ENCODE assay signal across 15 mouse cellular contexts in the genomic region with DNA sequence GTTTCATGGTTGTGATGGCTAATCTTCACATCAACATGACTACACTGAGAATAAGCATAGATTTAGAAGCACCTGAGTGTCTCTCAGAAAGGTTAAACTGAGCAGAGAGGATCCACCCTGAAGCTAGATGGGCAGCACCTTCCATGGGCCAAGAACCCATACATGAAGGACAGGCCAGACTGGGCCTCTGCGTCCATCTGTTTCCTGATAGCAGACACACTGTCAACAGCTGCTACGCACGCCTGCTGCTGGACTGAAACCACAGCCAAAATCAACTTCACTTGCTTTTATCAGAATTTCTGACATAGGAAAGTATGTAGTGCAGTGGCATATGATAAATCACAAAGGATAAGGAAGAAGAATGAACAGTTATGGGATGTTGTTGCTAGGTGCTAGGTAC.
"Had no signal": no experiment of that assay in that cellular context is flagged by ENCODE, and none has a peak within 500 bp of the region (broad histone marks: within the 10 kb centered on the region; RNA-seq: fewer than 3 reads in every experiment).

No protein-coding gene starts in this region.

- H3K36me3 ChIP-seq: liver, embryonic 12.5 days; liver, embryonic 15.5 days; midbrain, embryonic 15.5 days had no signal

- H3K4me2 ChIP-seq: limb, embryonic 13.5 days; liver, embryonic 12.5 days; liver, embryonic 15.5 days; midbrain, embryonic 12.5 days; midbrain, embryonic 15.5 days had no signal

- H3K9me3 ChIP-seq: limb, embryonic 10.5 days; limb, embryonic 13.5 days; liver, embryonic 12.5 days; liver, embryonic 15.5 days; midbrain, embryonic 12.5 days; midbrain, embryonic 15.5 days had no signal

- H3K9ac ChIP-seq: limb, embryonic 13.5 days; liver, embryonic 12.5 days; liver, embryonic 15.5 days; midbrain, embryonic 12.5 days; midbrain, embryonic 15.5 days had no signal

- DNase-seq: layer of hippocampus, adult 9-11 months; liver; lung, adult 2 months; thymus, adult 18-20 months; thymus, postnatal 36 days had no signal

- H3K4me3 ChIP-seq: layer of hippocampus, adult 2 months; limb, embryonic 10.5 days; limb, embryonic 13.5 days; liver, embryonic 12.5 days; liver, embryonic 15.5 days; midbrain, embryonic 12.5 days; midbrain, embryonic 15.5 days had no signal

- H3K4me1 ChIP-seq: limb, embryonic 10.5 days; limb, embryonic 13.5 days; liver, embryonic 12.5 days; liver, embryonic 15.5 days; midbrain, embryonic 12.5 days; midbrain, embryonic 15.5 days had no signal

- ATAC-seq: intestine, postnatal 0 days; liver, embryonic 12.5 days; lung, postnatal 0 days; midbrain, embryonic 15.5 days had no signal

- H3K27me3 ChIP-seq: limb, embryonic 13.5 days; liver, embryonic 12.5 days; liver, embryonic 15.5 days; midbrain, embryonic 12.5 days; midbrain, embryonic 15.5 days had no signal

- H3K27ac ChIP-seq: layer of hippocampus, adult 2 months; limb, embryonic 10.5 days; limb, embryonic 13.5 days; liver, embryonic 12.5 days; liver, embryonic 15.5 days; macrophage; midbrain, embryonic 12.5 days; midbrain, embryonic 15.5 days had no signal
